Mouse (Mus musculus) forebrain, embryonic 14.5 days (tissue): ENCODE results near the gene St14. TPM values are rescaled to one million over a fixed set of nuclear protein-coding genes. Genes with fewer than 3 reads are reported as not detected.
A peak's percentile ranks its signal among the peaks of the same experiment; 100 is the strongest.

Source experiments
- ATAC-seq: fragments of 200-750 bp; cut with Nextera tagmentation; 2 replicates; pipeline ENCODE4 v1.8.0; 2017; ENCODE audit warnings: mild to moderate bottlenecking, moderate library complexity
- DNase-seq: peaks from one replicate; pipeline ENCODE4 v3.0.0-alpha.2; 2015; ENCODE audit warnings: low spot score
- H3K27ac ChIP-seq: fragments of 300-500 bp; sonication (generic); 2 replicates; pipeline ENCODE4 v1.5.1; 2014; ENCODE audit warnings: low read depth, mild to moderate bottlenecking, control low read depth, low read length, moderate library complexity
- H3K27me3 ChIP-seq: fragments of 300-500 bp; sonication (generic); replicated peaks from 2 replicates; pipeline ENCODE4 v1.6.1; 2014; ENCODE audit warnings: low read length, control low read depth, mixed read lengths; ENCODE audit not compliant: control insufficient read depth, insufficient read depth
- H3K36me3 ChIP-seq: fragments of 300-500 bp; sonication (generic); 2 replicates; pipeline ENCODE4 v1.6.1; 2014; ENCODE audit warnings: low read length, control low read depth; ENCODE audit not compliant: control insufficient read depth, insufficient read depth
- H3K4me1 ChIP-seq: fragments of 300-500 bp; sonication (generic); 2 replicates; pipeline ENCODE4 v1.6.1; 2014; ENCODE audit warnings: antibody characterized with exemption, low read length, control low read depth; ENCODE audit not compliant: control insufficient read depth, insufficient read depth
- H3K4me2 ChIP-seq: fragments of 300-500 bp; sonication (generic); 2 replicates; pipeline ENCODE4 v1.6.1; 2014; ENCODE audit warnings: mild to moderate bottlenecking, control low read depth, low read length
- H3K4me3 ChIP-seq: fragments of 300-500 bp; sonication (generic); 2 replicates; pipeline ENCODE4 v1.5.1; 2014; ENCODE audit warnings: low read depth, low read length, control low read depth
- H3K9ac ChIP-seq: fragments of 300-500 bp; sonication (generic); 2 replicates; pipeline ENCODE4 v1.6.1; 2014; ENCODE audit warnings: mild to moderate bottlenecking, low read length, control low read depth, moderate library complexity
- H3K9me3 ChIP-seq: fragments of 300-500 bp; sonication (generic); replicated peaks from 2 replicates; pipeline ENCODE4 v1.6.1; 2016; ENCODE audit warnings: low read length, control low read depth, mixed read lengths; ENCODE audit not compliant: control insufficient read depth
- WGBS: fragments of 180-500 bp; shearing (Covaris S2); extraction: QIAGEN DNeasy Blood & Tissue Kit; methylation state at CpG from one replicate; pipeline ENCODE4 v1.1.7; 2014; 5-methylcytosine and 5-hydroxymethylcytosine counted together
- polyA plus RNA-seq: library from polyadenylated mRNA; unstranded; fragments of >200 nt; fragmentation: Nextera tagmentation; extraction: Ambion mirVana; gene quantifications from 2 replicates; pipeline ENCODE4 v1.2.1, GENCODE M21; 2014

St14 gene
- polyA plus RNA-seq, 1 experiment from 2014 or later: 0.18 TPM

DNA sequence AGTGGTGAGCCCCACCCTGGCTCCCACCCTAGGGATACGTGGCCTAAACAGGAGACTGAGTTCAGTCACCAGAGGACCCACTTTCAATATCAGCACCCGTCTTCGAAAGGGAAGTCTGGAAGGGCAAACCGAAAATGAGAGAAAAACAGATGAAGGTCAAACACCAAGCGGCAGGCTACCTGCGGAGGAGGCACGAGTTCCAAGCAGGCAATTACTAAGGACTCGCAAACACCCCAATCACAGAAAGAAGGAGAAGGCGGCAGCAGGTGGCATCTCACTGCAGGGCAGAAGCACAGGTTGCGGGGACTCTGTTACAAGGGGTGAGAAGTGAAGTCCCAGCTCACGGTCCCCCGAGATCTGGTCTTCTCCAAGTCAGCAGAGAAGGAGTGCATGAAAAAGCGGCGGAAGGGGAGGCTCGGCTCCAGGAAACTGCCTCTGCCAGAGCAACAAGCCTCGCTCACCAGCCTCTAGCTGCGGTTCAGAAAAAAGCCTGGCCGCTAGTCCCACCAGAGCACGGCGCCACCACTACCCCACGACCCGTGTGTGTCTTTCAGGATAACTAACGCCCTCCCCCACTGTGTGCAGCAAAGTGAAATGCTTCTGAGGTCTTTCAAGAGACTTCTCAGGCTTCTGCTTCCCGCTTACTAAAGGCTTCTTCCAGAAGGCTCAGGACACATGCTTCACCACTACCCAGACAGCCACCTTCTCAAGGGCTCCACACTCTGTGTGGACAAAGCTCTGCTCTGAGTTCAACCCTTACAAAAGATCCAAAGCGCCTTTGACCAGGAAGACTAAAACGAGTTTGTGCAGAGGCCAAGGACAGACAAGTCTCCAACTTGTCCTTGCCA lies 1.1 kb downstream of the St14 start:
- Histone ChIP-seq H3K27me3 (peaks cover 39% of the 10 kb centered on the region), H3K4me3 (peak overlapping the region; percentile 36), H3K4me2 (peak overlapping the region; percentile 83), H3K36me3 (no peaks in the 10 kb centered on the region), H3K9me3 (no peaks in the 10 kb centered on the region), H3K27ac (no peak overlapping the region), H3K9ac (peak overlapping the region; percentile 49; the same call in 1 of the 2 replicates), H3K4me1 (peaks cover 6% of the 10 kb centered on the region)
- DNase-seq: peak; percentile 20
- ATAC-seq: no peak
- 11% methylated on average over 26 of the region's 26 CpGs for WGBS

DNA sequence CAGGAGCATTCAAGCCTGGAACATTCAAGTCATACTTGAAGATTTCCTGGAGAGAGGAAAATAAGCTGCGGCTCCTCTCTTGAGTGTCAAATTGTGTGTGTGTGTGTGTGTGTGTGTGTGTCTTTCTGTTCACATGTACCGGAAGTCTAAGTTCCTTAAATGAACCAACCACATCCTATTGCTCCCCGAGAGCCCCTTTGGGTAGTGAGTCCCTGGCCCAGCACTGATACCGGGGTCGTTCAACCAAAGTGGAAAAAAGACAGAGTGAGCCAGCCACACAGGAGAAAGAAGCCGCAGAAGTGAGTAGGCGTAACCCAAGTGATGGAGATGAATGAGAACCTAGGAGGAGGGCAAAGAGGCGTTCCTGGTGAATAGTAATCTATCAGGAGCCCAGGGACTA lies 1.7 kb downstream of the St14 start:
- Histone ChIP-seq H3K4me2 (no peak overlapping the region), H3K27ac (no peak overlapping the region), H3K9ac (no peak overlapping the region), H3K4me3 (no peak overlapping the region), H3K27me3 (peaks cover 39% of the 10 kb centered on the region), H3K9me3 (no peaks in the 10 kb centered on the region), H3K36me3 (no peaks in the 10 kb centered on the region), H3K4me1 (peaks cover 6% of the 10 kb centered on the region)
- ATAC-seq: no peak
- 67% methylated on average over 8 of the region's 8 CpGs for WGBS
- DNase-seq: no peak

DNA sequence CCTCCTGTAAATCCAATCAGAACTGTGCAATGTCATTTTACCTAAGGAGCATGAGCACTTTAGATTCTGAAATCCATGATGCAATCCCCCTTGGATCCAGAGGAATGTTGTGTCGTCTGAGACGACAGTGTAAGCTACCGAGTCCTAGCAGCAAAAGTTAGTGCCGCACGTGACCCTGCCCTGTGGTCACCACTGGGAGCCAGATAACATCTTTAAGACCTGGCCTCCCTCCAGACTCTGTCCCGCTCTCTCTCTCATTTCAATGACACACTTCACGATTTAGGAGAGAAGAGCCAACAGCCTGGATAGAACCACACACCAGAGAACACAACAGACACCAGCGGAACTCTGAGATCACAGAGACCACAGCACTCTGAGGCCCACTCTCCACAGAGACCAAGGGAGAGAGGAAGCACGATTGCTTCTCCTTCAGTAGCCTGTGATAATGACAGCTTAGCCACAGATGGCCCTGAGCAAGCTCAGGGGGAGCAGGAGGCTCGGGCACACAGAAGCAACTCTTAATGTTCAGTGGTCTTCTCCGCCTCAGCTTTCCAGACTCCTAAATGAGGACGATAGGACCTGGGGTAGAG lies 3.7 kb downstream of the St14 start:
- Histone ChIP-seq H3K27me3 (peaks cover 35% of the 10 kb centered on the region), H3K4me2 (no peak overlapping the region), H3K9me3 (no peaks in the 10 kb centered on the region), H3K9ac (no peak overlapping the region), H3K27ac (no peak overlapping the region), H3K4me3 (no peak overlapping the region), H3K4me1 (peaks cover 6% of the 10 kb centered on the region), H3K36me3 (no peaks in the 10 kb centered on the region)
- DNase-seq: no peak
- ATAC-seq: no peak
- 89% methylated on average over 12 of the region's 12 CpGs for WGBS

DNA sequence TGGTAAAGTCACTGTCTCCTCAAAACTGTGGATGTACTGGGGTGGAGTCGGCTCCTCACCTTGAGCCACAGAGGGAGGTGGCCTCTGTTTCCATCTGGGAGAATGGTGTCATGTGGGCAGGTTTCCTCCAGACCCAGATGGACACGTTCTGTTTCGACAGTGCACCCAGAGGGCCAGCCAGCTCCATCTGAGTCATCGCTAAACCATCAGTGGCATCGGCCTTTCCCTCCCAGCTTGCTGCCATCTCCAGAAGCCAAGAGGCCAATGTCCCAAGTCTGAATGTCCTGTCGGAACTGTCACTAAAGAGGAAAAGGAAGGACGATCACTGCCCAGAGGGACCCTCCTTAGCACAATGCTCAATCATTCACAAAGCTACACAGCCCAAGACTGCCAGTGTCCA lies 5.6 kb downstream of the St14 start:
- Histone ChIP-seq H3K9me3 (no peaks in the 10 kb centered on the region), H3K9ac (no peak overlapping the region), H3K4me1 (no peaks in the 10 kb centered on the region), H3K27ac (no peak overlapping the region), H3K4me2 (no peak overlapping the region), H3K27me3 (peaks cover 16% of the 10 kb centered on the region), H3K36me3 (no peaks in the 10 kb centered on the region), H3K4me3 (no peak overlapping the region)
- ATAC-seq: no peak
- no peak for DNase-seq
- 89% methylated on average over 7 of the region's 7 CpGs for WGBS

DNA sequence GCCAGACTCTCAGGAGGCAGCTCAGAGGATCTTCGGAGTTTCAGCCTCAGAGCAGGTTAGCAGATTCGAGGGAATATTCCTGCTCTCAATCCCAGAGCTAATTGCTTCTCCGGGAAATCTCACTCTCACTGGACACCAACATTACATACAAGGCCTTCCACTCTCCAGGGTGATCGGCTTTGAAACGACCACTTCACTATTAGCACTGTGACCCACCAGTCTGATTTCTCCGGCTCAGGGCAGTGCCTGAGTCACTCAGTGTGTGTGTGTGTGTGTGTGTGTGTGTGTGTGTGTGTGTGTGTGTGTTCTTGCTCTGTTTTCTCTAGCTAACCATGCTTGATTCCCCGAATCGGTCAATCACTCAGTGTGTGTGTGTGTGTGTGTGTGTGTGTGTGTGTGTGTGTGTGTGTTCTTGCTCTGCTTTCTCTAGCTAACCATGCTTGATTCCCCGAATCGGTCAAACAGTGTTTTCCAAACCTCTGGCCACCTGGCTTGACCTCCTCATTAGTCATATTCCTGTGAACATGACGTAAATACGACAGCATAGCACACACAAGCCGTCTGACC lies 9.1 kb downstream of the St14 start:
- H3K27ac ChIP-seq: peak overlapping the region; percentile 5; the same call in 1 of the 2 replicates
- no peaks in the 10 kb centered on the region for H3K36me3 ChIP-seq
- WGBS: 46% methylated on average over 13 of the region's 13 CpGs
- no peak overlapping the region for H3K4me3 ChIP-seq
- no peak overlapping the region for H3K4me2 ChIP-seq
- ATAC-seq (no peak), DNase-seq (no peak)
- no peaks in the 10 kb centered on the region for H3K9me3 ChIP-seq
- 0 out of 2 replicates have a peak overlapping the region, but pooled peaks have one; percentile 21 for H3K9ac ChIP-seq
- H3K27me3 ChIP-seq: no peaks in the 10 kb centered on the region
- H3K4me1 ChIP-seq: no peaks in the 10 kb centered on the region; the same call in 1 of the 2 replicates

DNA sequence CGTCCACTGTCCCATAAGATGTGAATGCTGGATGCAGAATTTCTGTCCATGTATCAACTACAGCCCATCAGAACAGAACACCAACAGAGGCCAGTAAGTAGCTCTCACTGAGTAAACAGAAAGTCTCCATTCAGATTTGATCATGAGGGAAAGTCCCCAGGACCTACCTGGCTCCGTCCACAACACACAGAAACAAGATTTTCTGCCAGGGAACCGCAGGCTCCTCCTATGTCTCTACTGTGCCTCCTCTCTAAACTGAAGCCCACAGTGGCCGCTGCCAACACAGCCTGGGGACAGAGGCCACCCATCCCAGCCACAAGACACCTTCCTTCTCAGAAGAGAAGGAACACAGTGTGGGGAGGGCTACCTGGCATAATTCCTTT lies 11.1 kb downstream of the St14 start:
- Histone ChIP-seq H3K27ac (no peak overlapping the region), H3K36me3 (no peaks in the 10 kb centered on the region), H3K4me1 (no peaks in the 10 kb centered on the region; the same call in 1 of the 2 replicates), H3K4me2 (no peak overlapping the region), H3K9me3 (no peaks in the 10 kb centered on the region), H3K9ac (no peak overlapping the region), H3K4me3 (no peak overlapping the region), H3K27me3 (no peaks in the 10 kb centered on the region)
- ATAC-seq: no peak
- 60% methylated on average over 4 of the region's 4 CpGs for WGBS
- no peak for DNase-seq

DNA sequence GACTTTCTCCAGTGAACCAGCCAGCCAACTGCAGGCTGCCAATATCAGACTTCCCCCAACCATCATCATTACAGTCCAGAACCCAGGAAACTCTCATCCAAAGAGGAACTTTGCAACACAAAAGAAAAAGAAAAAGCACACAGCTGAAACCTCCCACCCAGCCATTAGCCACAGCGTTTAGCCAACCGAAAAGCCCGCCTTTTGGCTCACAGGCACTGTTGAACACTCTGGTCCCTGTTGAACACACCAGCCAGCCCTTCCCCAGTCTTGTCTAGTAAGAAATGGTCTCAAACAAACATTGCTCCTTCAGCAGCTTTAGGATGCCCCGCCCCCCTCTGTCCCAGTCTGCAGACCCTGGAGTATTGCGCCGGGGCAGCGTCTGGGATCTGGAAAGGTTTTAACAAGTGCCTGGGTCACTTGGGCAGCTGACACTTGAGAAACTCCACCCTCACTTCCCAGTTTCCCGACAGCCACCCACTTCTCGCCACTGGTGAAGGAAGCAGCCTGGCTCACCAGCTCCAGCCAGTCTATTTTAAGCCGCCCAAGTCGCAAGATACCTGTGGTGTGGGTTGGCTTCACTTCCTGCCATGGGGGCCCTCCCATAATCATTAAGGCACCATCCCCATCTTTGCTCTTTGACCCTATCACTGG lies 11.6 kb downstream of the St14 start:
- no peak overlapping the region for H3K4me2 ChIP-seq
- H3K4me1 ChIP-seq: no peaks in the 10 kb centered on the region; the same call in 1 of the 2 replicates
- no peaks in the 10 kb centered on the region for H3K9me3 ChIP-seq
- no peaks in the 10 kb centered on the region for H3K36me3 ChIP-seq
- no peak overlapping the region for H3K27ac ChIP-seq
- H3K27me3 ChIP-seq: no peaks in the 10 kb centered on the region
- H3K4me3 ChIP-seq: no peak overlapping the region
- no peak overlapping the region for H3K9ac ChIP-seq
- ATAC-seq (no peak), DNase-seq (no peak)
- 58% methylated on average over 11 of the region's 11 CpGs for WGBS

DNA sequence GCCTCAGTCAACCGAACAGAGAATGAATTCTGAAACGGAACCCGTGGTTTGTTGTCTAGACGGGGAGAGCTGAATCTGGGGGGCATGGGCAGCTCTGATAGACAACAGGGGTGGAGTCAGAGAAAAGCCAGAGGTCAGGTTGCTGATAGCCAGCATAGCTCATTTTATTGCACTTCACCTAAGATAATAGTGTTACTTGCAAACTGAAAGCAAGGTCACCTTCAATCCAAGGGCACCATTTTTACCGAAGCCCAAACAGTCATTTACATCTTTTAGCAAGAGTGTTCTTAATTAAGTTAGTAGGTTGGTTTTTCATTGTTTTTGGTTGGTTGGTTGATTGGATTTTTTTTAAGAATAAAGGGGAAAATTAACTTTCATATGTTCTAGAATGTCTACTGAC lies 12.2 kb downstream of the St14 start:
- H3K9ac ChIP-seq: no peak overlapping the region
- ATAC-seq (no peak), DNase-seq (no peak)
- H3K27me3 ChIP-seq: no peaks in the 10 kb centered on the region
- no peaks in the 10 kb centered on the region; the same call in 1 of the 2 replicates for H3K4me1 ChIP-seq
- H3K36me3 ChIP-seq: no peaks in the 10 kb centered on the region
- H3K4me3 ChIP-seq: no peak overlapping the region
- H3K27ac ChIP-seq: no peak overlapping the region
- 82% methylated on average over 5 of the region's 5 CpGs for WGBS
- H3K4me2 ChIP-seq: no peak overlapping the region
- H3K9me3 ChIP-seq: no peaks in the 10 kb centered on the region
